Mouse (Mus musculus) embryo, embryonic 9.5 days (tissue): ENCODE measurements around the gene Slc35b1.

Experiments
- DNase-seq: peaks from one replicate; pipeline ENCODE4 v3.0.0-alpha.2; 2017; ENCODE audit errors: extremely low spot score

Slc35b1 gene

DNA sequence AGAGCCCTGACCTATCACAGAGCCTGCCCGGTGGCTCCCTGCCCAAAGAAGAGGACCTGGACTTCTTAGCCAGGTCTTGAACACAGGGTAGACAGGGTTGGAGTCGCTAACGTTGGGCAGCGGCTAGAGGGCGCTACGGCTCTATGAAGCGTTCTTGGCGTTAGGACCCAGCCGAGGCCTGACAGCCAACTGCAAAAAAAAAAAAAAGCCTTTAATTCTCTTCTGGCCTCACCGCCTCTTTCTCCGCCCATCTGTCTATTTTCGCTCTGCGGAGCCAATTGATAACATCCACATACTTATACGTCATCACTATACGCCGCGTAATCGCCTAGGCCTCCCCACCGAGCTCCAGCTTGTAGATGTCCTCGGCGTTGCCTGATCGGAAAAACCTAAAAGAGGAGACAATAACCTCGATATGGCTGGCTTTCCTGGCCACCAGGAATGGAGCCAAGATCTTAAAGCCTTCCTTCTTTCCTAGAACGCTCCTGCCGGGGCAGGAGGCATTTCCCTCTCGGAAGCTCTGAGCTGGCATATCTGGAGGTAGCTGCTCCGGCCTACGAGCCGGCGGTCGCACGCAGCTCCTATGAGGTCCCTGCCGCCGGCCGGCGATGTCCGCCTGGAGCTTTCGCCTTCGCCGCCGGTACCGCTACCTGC is at the start of gene Slc35b1:
Slc35b1 (plus strand) TSS at position 374 of the 654 bp plus-strand sequence.
- DNase-seq, result peak; percentile 98

DNA sequence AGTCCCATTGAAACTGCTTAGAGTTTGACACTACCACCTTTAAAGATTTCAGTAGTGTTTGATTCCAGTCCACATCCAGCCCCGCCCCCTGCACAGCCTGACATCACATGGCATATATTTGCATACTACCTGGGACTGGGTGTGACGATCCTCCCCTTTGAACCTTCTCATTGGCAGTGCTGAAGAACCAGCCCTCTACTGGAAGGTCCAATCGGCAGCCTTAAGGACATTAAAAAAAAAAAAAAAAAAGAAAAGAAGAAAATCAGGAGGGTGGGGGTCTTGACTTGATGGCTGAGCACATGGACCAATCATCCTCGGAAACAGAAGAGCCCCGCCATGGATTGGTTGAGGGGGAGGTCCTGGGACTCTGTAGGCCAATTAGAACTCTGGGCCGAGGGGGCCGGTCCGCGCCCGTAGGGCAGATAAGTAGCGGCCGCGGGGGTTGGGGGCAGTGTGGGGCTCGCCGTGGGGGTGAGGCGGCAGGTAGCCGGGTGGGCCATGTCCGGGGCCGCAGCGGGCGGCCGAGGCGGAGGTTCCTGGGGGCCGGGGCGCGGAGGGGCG is 47.8 kb upstream of the Slc35b1 start, which contains the start of gene Fam117a:
Fam117a (plus strand) TSS at position 451 of the 561 bp plus-strand sequence.
- peak; percentile 90 for DNase-seq

DNA sequence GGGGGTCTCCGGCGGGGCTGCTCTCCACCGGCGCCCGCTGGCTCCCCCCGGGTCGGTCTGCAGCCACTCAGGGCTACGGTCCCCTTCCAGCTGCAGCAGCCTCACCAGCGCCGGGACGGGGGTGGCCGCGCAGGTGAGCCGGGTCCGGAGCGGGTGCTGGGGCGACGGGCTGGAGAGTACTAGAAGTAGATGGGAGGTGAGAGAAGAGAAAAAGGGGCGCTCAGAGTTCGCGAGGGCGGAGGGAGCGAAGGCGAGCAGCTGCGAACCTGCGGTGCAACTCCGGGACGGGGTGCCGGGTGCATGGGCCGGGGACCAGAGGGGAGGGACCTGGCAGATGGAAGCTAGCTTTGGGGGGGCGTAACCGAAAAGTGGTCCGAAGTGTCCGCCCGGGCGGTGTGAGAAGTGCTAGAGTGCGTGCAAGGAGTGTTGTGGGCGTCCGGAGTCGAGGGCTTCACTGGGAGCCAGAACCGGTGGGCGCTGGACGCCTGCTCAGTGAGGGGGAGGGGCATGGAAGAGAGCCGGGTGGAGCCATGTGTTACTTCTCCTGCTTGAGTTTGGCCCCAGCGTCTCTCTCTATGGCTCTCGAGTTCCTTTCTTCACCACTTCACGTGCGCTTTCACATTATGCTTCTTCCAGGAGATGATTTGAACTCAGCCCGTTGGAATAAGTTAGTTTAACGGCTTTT is 47.2 kb upstream of the Slc35b1 start:
- peak; percentile 80 for DNase-seq

DNA sequence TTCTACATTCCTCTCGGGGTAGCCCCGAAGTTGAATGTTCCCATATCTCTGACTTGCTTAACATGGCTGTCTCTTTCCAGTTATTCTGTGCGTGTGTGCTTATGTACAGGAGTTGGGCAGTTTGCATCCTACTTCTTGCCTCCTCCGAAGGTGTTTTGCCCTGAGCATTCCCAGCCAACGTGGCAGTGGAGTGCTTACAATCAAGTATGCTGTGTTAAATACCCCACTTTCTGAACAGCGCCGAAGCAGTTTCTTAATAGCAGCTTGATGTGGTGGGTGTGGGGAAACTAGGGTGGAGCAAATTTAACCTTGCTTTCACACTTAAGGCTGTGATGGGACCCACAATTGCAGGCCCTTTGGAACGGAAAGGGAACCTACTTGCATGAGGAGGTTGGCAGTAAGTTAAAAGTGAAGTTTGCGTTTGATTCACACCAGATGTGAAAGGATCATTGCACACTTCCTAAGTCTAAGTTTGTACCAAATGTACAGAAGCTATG is 46.6 kb upstream of the Slc35b1 start:
- no peak for DNase-seq

DNA sequence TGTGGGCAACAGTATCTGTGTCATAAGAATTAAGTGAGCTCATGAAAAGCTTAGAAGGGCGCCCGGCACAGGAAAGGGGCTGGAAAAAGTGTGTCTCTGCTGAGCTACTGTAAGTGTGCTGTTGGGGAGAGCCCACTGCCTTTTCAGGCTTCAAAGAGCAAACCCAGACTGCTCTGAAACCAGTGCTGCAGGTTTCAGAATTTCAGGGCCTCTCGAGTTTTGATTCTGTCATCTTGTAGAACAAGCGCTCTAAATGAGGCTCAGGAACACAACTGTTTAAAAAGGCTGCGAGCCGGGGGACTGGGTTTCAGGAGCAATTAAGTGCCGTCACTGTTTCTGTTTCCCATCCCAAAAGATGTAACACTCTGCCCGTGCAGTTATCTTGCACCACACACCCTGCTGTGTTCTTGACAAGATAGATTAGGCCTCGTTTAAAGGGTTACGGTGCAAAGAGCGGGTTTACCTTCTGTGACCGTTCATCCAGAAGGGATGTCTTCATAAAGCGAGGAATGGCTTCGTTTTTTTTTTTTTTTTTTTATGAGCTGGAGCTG is 44.9 kb upstream of the Slc35b1 start:
- DNase-seq, result peak; percentile 40

DNA sequence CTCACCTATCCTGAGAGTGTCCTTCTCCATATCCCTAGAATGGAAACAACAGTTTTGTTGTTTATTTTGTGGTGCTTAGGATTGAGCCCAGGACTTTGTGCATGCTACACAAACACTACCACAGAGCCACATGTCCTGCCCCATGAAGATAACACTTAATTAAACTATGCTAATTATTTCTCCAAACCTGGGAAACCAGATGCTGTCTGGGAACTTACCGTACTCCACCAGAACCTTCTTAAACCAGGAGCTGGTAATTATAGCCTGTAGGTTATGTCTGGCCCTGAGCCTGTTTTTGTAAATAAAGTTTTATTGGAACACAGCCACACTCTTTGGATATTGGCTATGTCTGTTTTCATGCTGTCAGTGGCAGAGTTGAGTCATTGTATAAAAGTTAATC is 44.2 kb upstream of the Slc35b1 start:
- no peak for DNase-seq

DNA sequence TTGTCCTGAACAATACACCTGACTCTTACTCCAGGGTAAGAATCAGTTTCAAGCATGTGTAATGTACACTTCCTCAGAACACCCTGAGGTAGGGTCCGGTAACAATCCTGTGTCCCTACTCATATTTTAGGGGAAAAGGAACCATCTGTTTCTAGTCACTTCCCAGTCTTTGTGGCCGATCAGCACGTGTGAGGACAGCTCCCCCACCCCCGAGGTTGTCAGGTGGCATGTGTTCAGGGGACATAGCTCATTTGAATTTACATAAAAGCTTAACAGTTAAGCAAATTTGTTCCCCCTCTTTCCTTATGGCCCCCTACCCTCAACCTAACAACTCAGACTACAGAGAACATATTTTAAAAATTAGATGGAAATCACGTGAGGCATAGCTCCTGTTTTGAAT is 43.8 kb upstream of the Slc35b1 start:
- DNase-seq, result no peak

DNA sequence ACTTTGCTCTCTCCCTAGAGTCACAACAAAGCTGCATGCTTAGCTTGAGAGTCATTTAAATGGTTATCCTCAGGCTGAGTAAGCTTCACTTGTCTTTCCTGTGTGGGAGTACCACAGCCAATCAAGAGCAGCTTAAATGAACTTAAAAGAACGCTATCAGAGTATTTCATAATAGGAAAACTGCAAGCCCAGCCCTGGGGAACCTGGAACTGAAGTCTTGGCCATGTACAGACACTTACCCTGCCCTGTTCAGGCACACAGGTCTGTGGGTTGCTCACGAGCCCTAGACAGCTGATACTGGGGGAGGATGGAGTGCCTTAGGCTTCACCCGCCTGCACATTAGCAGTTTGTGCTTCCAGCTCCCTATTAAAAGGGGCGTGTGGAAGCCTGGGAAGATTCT is 41.3 kb upstream of the Slc35b1 start:
- DNase-seq, result no peak

DNA sequence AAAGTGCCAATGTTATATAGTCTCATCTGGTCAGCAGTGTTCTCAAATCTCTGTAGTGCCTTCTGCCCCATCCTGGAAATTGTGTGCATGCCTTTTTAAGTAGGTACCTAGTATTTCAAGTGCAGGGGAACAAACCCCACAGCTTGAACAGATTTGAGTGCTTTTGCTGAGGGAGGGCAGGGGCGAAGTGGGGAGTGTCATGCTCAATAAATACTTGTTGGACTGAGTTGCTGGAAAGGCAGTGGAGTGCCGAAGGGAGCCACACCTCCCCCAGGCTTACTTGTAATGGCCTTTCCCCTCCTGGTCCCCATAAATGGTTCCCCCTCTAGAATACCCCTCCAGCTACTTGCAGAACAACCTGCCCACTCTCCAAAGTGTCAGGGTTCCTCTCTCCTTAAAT is 40.3 kb upstream of the Slc35b1 start:
- DNase-seq, result no peak

DNA sequence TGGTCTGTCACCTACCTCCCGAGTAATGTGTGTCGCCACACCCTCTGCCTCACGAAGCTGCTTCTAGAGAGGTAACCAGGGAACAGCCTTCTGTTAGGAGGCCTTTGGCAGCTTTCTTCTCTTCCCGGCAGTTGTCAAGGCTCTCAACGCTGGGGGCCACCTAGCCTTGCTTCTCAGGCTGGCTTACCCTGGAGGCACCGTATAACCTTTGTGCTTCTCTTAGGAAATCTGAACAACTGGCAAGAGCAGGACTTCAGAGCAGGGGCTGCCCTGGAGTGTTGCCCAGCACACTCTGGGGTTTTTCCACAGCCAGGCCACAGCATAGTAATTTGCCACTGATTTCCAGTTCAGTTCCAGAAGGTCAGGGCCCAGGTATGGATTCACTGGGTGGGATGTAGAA is 34.2 kb upstream of the Slc35b1 start:
- no peak for DNase-seq

DNA sequence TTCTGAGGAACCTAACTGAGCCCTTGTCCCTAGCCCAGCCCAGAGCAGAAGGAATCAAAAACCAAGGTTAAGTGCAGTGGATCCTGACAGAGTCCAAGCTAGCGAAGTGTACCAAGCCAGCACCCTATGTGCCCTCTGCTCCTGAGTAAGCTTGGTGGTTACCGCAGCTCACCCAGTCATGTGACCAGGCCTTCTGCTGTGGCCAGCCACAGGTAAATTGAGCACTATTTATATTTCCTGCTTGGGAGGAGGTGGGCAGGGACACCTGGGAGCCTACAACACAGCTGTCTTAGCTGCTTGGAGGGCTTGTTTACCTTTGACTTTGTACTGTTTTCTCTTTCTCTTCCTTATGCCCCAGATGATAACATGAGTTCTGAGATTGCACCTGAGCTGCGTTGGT is 33.5 kb upstream of the Slc35b1 start:
- no peak for DNase-seq

DNA sequence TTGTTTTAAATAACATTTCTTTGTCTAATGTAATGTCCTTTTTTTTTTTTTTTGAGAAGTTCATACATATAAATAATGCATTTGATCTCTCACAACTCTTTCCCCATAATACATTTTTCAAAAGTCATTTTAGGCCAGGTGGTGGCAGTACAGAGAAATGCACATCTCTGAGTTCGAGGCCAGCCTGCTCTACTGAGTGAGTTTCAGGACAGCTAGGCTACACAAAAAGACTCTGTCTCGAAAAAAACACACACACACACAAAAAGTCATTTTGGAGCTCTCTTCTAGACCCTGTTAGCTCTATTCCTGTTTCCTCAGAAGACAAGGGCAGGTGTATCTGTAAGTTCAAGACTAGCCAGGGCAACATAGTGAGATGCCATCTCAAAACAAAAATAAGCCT is 31.8 kb upstream of the Slc35b1 start:
- no peak for DNase-seq

DNA sequence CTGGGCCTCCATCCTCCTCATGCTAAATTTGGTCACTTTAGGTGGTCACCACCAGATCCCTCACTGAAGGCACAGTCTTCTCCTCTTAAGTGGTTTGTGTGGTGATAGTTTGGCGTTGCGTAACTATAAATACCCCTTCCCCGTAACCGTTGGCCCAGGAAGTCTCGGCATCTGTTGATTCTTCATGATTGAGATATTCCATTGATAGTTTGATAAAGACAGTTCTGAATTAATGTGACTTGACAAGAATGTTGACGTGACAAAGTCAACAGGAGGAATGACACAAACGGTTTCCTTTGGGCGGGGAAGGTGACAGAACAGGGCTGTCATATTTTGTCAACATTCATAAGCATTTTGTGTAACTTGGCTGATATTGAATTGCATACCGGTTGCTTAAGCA is 31.3 kb upstream of the Slc35b1 start:
- no peak for DNase-seq

DNA sequence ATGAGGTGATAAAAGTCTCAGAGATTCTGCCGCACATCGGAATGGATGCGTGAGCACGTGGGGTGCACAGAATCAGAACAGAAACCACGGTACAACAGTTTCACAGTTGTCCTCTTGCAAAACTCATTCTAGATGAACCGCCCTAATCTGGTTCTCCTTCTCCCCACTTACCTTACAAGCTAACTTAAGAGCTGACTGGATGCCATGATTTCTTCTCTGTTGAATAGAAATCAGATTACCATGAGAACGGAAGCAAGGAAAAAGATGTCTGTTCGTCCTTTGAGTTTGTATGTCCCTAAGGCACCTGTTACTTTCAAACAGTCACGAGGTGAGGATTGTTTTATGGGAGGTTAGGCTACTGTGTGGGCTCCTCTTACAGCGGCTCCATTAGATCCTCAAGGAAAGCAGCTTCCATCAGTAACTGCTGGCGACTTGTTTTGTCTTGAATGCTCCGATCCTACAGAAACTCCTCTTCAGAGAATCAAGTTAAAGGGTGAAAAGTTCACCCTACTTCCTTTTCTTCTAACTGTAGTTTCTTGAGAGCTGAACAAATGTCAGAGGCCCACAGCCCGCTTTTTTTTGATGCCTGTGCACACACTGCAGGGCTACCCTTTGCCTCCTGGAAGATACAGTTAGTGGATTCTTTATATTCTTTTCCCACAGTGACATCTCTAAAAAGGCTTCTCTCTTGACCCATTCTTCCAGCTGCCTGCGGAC is 30.1 kb upstream of the Slc35b1 start:
- no peak for DNase-seq

DNA sequence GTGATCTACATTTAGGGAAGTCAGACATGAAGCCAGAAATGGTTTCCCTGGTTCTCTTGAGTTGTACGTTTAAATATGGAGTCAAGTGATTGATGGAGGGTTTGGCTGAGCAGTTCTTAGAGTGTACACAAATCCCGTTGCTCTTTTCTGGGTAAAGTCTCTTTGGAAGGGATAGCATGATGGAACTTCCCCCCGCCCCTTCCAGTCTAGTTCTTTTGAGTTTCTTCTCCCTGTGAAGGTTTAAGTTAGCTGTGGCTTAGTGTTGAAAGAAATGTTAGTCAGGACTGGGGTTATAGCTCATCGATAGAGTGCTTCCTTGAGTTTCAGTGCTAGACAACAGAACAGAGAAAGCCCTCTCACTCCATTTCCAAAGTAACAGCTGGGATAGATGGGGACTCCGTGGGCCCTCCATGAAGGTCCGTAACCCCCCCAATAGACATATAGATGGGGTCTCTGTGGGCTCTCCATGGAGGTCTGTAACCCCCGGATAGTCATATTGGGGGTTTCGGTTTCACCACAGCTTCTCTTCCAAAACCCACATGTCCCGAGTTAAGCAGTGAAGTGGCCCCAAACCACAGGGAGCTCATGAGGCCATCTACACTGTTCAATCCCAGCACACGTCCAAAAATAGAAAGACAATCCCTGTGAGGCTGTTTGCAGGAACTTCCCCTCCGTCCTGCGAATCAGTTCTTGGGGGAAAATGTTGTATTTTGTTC is 29.4 kb upstream of the Slc35b1 start:
- DNase-seq, result no peak

DNA sequence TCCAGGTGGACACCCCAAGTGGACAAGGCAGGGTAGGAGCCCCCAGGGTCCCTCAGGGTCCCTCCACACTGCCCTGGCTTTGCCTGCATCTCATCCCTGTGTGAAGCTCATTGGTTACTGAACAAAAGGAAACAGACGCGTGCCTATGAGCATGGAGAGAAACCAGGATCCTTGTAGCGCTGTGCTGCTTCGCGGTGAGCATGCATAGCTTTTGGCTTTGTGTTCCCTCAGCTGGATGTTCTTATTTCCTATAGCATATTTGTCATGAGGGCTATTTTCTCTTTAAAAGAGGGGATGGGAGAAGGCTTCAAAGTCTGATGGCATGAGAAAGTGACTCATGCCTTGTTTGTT is 28.9 kb upstream of the Slc35b1 start:
- DNase-seq, result no peak

DNA sequence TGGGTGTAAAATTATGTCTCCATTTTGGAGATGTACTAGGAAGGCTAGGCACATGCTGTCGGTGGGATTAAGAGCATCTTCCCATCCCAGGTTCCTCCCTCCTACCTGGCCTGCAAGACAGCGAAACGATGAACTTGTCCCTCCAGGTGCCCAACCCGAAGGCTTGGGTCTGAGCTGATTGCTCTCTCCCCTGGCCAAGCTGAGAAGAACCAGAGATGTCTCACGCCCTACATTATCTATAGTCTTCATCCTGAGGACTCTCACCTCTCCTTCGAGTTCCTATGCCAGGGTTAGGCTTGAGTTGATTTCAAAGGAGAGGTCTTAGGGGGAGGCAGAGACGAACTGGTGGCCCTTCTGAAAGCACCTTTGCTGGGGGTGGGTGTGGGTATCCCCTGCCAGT is 28.5 kb upstream of the Slc35b1 start:
- DNase-seq, result no peak

DNA sequence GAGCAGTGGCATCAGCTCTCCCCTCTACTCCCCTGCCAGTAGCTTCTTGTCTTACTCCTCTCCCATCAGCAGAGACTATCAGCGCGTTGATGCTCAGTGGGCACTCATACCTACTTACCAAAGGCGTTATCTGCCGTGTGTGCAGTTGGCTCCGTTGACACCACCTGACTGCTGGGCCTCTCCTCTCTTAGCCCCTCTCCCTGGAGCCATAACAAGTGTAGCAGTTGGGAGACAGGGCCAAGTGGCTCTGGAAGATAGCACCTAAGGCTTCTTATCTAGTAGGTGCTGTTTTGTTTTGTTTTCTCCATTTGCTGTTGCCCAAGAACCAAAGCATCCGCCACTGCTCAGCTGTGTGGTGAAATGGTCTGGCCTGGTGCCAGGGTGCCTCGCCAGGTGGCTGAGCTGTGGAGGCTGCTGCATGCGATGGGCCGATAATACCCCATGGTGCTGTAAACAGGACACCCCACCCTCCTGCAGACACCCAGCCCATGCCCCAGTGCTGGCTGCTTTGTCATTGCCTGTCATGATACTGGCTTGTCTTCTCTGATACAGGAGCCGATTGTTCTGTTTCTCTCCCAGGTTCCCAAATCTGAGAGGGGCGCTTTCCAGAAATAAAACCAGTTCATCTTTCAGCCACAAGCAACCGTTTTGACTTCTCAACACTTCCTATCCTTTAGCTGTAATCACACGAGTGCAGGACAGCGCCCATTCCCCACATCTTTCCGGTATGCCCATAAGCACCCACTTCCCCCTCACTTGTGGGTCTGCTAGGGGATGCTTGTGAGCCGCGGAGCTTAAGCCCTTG is 27.8 kb upstream of the Slc35b1 start:
- no peak for DNase-seq

DNA sequence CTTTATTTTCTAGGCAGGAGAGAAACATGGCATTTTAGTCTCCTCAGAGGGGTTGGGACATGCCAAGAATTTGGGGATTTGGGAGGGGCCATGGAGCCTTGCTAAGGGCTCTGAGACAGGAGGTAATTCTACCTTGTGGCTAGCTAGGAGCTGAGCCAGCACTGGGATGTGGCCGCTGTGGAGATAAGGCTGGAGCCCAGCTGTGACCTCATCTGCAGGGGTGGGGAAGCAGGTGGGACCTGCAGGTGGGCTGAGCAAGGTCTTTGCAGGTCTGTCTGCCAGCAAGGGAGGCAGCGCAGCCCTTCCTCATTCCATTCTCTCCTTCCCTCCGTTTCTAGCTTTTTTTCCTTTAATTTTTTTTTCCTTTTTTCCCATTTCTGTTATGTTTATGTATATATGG is 26.2 kb upstream of the Slc35b1 start:
- DNase-seq, result no peak

DNA sequence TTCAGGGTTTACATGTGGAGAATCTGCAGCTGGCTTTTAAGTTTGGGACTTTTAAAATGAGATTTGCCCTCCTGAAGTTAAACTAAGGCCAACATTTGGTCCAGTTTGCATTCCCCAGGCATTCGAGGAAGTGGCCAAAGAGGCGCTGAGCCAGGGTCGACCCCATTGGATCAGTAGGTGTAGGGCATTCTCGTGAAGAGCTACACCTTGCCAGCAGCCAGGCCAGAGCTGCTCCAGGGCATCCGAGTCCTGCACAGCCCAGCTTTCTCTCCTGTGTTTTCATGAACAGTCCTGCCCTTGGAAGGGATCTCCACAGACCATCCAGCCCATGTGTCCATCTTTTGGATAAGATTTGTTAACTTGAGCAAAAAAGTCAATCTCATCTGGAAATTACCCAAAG is 20.1 kb upstream of the Slc35b1 start:
- DNase-seq, result no peak

DNA sequence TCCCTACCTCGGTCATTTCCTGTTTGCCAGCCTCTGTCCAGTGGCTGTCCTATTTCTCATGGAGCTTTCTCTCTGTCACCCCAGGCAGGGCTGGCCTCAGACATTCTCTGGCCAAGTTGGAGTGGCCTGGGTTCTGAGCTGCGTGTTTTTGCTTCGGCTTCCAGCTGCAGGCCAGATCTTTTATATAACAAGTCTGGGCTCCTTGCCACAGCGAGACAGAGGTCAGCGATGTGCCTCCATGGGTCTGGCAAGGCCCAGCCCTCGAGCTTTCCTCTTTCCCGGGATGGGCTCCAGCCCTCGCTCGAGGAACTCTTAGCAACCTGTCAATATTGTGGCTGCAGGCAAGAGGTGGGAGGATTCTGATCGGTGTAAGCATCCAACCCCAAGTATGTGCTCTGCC is 18.9 kb upstream of the Slc35b1 start:
- no peak for DNase-seq
